Mouse (Mus musculus): Measurements from ENCODE around the gene Tex9.

DNA sequence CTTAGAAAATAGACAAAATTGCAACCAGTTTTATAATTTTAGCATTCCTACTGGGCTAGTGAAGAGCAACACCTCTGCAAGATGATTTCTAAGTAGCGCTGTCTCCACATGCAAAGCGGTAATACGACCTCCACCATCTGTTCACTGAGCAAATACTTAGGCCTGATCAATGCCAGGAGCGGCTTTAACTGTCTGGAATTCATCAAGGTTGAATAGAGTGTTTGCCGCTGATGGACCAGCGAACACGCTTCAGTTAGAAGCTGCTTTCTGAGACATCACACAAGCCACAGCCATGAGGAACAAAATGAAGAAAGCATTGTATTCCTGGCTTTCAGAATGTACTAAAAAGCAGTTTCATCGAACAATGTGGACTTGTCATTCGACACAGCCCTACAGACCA lies 57.1 kb downstream of the Tex9 start:
- TF ChIP-seq CTCF (IDR thresholded peaks at IDR 0.05) (no peak), POLR2A (IDR thresholded peaks at IDR 0.05; ENCODE audit: insufficient read depth, low read depth, low read length) (no peak), EP300 (IDR thresholded peaks at IDR 0.05; ENCODE audit: insufficient read depth, low read depth, low read length) (no peak)

Measured in heart, adult 2 months (tissue).